Mouse (Mus musculus) heart, adult 2 months (tissue): ENCODE results near the gene Zbed4.

Experiments
- CTCF ChIP-seq: fragments of 200-600 bp; IDR thresholded peaks from 2 replicates; pipeline ENCODE4 v1.8.1; 2022; ENCODE audit warnings: antibody characterized with exemption, mild to moderate bottlenecking, moderate library complexity
- EP300 ChIP-seq: fragments of 200-500 bp; IDR thresholded peaks from 2 replicates; pipeline ENCODE4 v1.6.1; 2011; ENCODE audit warnings: low read depth, low read length, control low read depth; ENCODE audit not compliant: insufficient read depth

DNA sequence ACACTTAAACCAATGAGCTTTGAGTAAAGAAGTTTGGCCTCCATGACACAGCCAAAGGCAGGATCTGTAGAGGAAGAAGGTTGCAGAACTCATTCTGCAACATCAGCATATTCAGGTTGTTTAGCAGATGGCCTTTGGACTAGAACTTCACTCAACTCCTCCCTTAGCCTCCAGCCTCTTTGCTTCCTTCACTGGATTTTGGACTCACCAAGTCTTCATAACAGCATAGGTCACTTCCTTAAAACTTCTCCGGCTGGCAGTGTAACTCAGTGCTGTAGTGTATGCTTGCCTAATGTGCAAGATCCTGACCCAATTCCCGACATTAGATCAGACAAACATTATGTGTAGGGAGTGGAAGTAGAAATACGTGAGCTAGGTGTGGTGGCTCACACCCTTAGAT is 6.1 kb upstream of the Zbed4 start:
- TF ChIP-seq CTCF (no peak), EP300 (no peak)
